Mouse (Mus musculus) myocyte (in vitro differentiated cells): ENCODE measurements at regions not wholly inside any gene's neighbourhood (a gene's known extent, or its start where the extent isn't known, plus 50 kb on each side); places are given as distances from the start of the nearest gene placed in this dataset.

Source experiments
- H3K27me3 ChIP-seq: one replicate; pipeline ENCODE4 v1.6.1; 2011; ENCODE audit not compliant: control insufficient read depth, insufficient read depth, insufficient read length
- H3K36me3 ChIP-seq: one replicate; pipeline ENCODE4 v1.6.1; 2011; ENCODE audit not compliant: control insufficient read depth, insufficient read depth
- H3K4me2 ChIP-seq: one replicate; pipeline ENCODE4 v1.6.1; 2011; ENCODE audit warnings: low read depth, control low read depth
- H3K4me3 ChIP-seq: one replicate; pipeline ENCODE4 v1.5.1; 2011; ENCODE audit warnings: mild to moderate bottlenecking, control low read depth, moderate library complexity
- H3K79me2 ChIP-seq: one replicate; pipeline ENCODE4 v1.6.1; 2011; ENCODE audit not compliant: control insufficient read depth, insufficient read depth
- H3ac ChIP-seq: one replicate; pipeline ENCODE4 v1.6.1; 2011; ENCODE audit not compliant: control insufficient read depth, insufficient read length
- CEBPB ChIP-seq: IDR thresholded peaks from 2 replicates; pipeline ENCODE4 v1.6.1; 2011; ENCODE audit warnings: mild to moderate bottlenecking, moderate library complexity; ENCODE audit not compliant: poor library complexity, insufficient read depth, severe bottlenecking
- E2F4 ChIP-seq: IDR thresholded peaks from one replicate; pipeline ENCODE4 v1.6.1; 2011; ENCODE audit warnings: mild to moderate bottlenecking, control low read depth, moderate library complexity; ENCODE audit not compliant: insufficient read depth
- MAX ChIP-seq: IDR thresholded peaks from one replicate; pipeline ENCODE4 v1.6.1; 2011; ENCODE audit warnings: low read depth, mild to moderate bottlenecking, control low read depth
- MYOD1 ChIP-seq, 3 experiments: IDR thresholded peaks; one replicate each; pipeline ENCODE4 v1.6.1; 2011; ENCODE audit warnings: control low read depth in 2 of 3, low read depth in 2 of 3, mild to moderate bottlenecking in 2 of 3, moderate library complexity in 1 of 3; ENCODE audit not compliant: insufficient read length in 2 of 3, control insufficient read depth in 1 of 3
- MYOG ChIP-seq, 3 experiments: IDR thresholded peaks; one replicate each; pipeline ENCODE4 v1.6.1; 2011; ENCODE audit warnings: control low read depth in 2 of 3, low read depth in 2 of 3, mild to moderate bottlenecking in 2 of 3; ENCODE audit not compliant: insufficient read length in 2 of 3, control insufficient read depth in 1 of 3, insufficient read depth in 1 of 3
- POLR2A ChIP-seq: IDR thresholded peaks from one replicate; pipeline ENCODE4 v1.6.1; 2011; ENCODE audit warnings: low read depth, mild to moderate bottlenecking, control low read depth, moderate library complexity; ENCODE audit not compliant: insufficient read length
- POLR2AphosphoS2 ChIP-seq: IDR thresholded peaks from one replicate; pipeline ENCODE4 v1.6.1; 2011; ENCODE audit warnings: low read depth, control low read depth; ENCODE audit not compliant: insufficient read length
- REST ChIP-seq: IDR thresholded peaks from one replicate; pipeline ENCODE4 v1.6.1; 2011; ENCODE audit warnings: mild to moderate bottlenecking, control low read depth, moderate library complexity; ENCODE audit not compliant: insufficient read depth, insufficient read length
- SRF ChIP-seq: IDR thresholded peaks from one replicate; pipeline ENCODE4 v1.6.1; 2011; ENCODE audit warnings: low read depth; ENCODE audit not compliant: control insufficient read depth, insufficient read length
- TCF12 ChIP-seq: IDR thresholded peaks from one replicate; pipeline ENCODE4 v1.6.1; 2011; ENCODE audit warnings: mild to moderate bottlenecking, control low read depth; ENCODE audit not compliant: poor library complexity, insufficient read depth, severe bottlenecking
- TCF3 ChIP-seq: IDR thresholded peaks from one replicate; pipeline ENCODE4 v1.6.1; 2011; ENCODE audit warnings: low read depth, control low read depth; ENCODE audit not compliant: insufficient read length
- USF1 ChIP-seq: IDR thresholded peaks from one replicate; pipeline ENCODE4 v1.6.1; 2011; ENCODE audit warnings: low read depth, mild to moderate bottlenecking, control low read depth, moderate library complexity

GRCm38 (mm10) chr11:65597298-65598076 lies 190.6 kb downstream of the Map2k4 start:
- H3K4me2 ChIP-seq, result no peak overlapping the region
- TF ChIP-seq SRF (no peak), POLR2A (no peak), CEBPB (no peak), USF1 (no peak), TCF12 (no peak), POLR2AphosphoS2 (no peak), MAX (no peak)
- no peaks in the 10 kb centered on the region for H3K27me3 ChIP-seq

DNA sequence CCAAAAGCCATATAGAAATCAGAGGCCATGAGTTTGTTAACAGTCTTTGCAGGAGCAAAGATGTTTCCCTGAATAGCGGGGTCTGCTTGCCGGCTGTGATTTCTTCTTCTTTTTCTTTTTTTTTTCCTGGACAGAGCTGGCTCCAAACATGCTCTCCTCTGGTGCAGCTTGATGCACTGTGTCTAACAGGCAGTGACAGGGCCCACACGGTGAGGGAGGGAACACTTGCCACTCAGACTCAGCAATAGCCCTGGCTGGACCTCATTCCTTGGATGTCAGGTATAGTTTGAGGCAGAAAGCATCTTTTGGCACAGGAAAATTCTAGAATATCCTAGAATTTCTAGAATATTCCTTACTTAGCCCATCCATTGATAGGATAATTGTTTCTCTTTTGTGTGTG lies 199.6 kb downstream of the Map2k4 start:
- no peaks in the 10 kb centered on the region for H3K27me3 ChIP-seq
- no peaks in the 10 kb centered on the region for H3K79me2 ChIP-seq
- H3ac ChIP-seq, result no peak overlapping the region
- no peak overlapping the region for H3K4me2 ChIP-seq
- H3K4me3 ChIP-seq, result no peak overlapping the region
- H3K36me3 ChIP-seq, result no peaks in the 10 kb centered on the region
- TF ChIP-seq SRF, result no peak
- TF ChIP-seq MAX, result no peak
- TF ChIP-seq TCF12, result no peak
- no peak for TF ChIP-seq USF1

More at GRCm38 (mm10) chr11:65597298-65598076, 190.6 kb downstream of the Map2k4 start:
- Histone ChIP-seq H3K36me3 (no peaks in the 10 kb centered on the region), H3K79me2 (no peaks in the 10 kb centered on the region), H3ac (no peak overlapping the region), H3K4me3 (no peak overlapping the region)

DNA sequence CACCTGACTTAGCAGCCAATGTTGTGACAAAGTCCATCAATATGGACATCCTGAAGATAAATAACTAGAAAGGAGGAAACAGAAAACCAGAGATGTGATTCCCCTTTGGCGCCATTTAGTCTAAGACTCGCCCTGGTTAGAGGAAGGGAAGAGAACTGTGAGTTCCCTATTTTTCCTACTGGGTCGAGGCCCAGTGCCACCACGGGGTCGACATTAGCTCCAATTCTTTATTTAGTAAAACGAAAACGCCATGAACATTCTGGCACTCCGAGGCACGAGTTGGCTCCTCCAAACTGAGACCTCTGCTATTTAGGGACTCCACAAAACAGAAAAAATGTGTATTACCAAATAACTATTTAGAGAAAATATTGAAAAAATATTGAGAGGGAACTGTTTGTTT lies 220.3 kb downstream of the Map2k4 start:
- no peak overlapping the region for H3K4me2 ChIP-seq
- H3ac ChIP-seq, result no peak overlapping the region
- no peak overlapping the region for H3K4me3 ChIP-seq
- H3K79me2 ChIP-seq, result no peaks in the 10 kb centered on the region
- TF ChIP-seq POLR2AphosphoS2 (no peak), USF1 (no peak), CEBPB (no peak), REST (no peak)
- H3K36me3 ChIP-seq, result no peaks in the 10 kb centered on the region
- H3K27me3 ChIP-seq, result no peaks in the 10 kb centered on the region

DNA sequence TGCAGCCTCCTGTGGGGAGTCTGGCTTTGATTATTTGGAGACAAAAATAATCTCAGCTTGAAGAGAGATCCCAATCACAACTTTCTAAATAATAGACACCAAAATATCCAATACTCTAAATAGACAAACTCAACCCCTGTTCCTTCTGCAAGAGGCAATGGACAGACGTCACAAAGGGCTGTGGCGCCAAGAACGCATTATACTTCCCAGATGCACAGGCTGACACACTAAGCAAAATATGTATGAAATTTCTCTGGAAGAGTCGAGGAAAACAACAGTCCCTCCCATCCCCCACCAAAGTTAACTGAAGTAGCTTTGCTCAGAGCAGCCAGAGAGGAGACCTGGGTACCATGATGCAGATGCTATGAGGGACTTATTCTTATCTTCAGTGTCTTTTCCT lies 229.9 kb downstream of the Map2k4 start:
- H3K4me2 ChIP-seq, result no peak overlapping the region
- TF ChIP-seq USF1 (no peak), TCF3 (no peak), SRF (no peak), E2F4 (no peak), POLR2AphosphoS2 (no peak), MYOD1 (IDR thresholded peaks at IDR 0.05; ENCODE audit: control insufficient read depth in 1 of 3, insufficient read length in 2 of 3, low read depth in 2 of 3) (no peak), REST (no peak), TCF12 (no peak), MAX (no peak), CEBPB (no peak), MYOG (IDR thresholded peaks at IDR 0.05; ENCODE audit: control insufficient read depth in 1 of 3, insufficient read depth in 1 of 3, insufficient read length in 2 of 3, low read depth in 2 of 3) (no peak), POLR2A (no peak)
- no peak overlapping the region for H3K4me3 ChIP-seq
- H3ac ChIP-seq, result no peak overlapping the region
- no peaks in the 10 kb centered on the region for H3K79me2 ChIP-seq
- no peaks in the 10 kb centered on the region for H3K27me3 ChIP-seq
- no peaks in the 10 kb centered on the region for H3K36me3 ChIP-seq

DNA sequence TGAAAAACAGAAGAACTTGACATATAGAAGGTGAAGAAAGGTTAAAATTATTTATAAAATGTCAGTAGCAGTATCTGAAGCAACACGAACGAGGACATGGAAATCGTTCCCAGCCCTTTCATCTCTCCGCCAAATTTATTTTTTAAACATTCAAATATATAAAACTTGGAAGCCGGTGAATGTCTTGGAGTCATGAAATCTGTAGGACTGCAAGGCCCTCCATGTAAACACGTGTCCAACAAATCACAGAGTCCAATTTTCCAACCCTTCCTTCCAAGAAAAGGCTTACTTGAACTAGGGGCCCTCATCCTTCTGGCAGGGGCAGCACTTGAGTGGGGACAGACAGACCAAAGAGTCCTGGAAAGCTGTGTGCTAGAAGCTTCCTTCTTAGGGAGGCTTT lies 237.0 kb downstream of the Map2k4 start:
- H3ac ChIP-seq, result no peak overlapping the region
- no peak overlapping the region for H3K4me3 ChIP-seq
- TF ChIP-seq E2F4 (no peak), SRF (no peak), MAX (no peak), TCF12 (no peak), MYOG (IDR thresholded peaks at IDR 0.05; ENCODE audit: control insufficient read depth in 1 of 3, insufficient read depth in 1 of 3, insufficient read length in 2 of 3, low read depth in 2 of 3) (no peak), TCF3 (no peak), REST (no peak), USF1 (no peak), POLR2A (no peak), MYOD1 (IDR thresholded peaks at IDR 0.05; ENCODE audit: control insufficient read depth in 1 of 3, insufficient read length in 2 of 3, low read depth in 2 of 3) (no peak), POLR2AphosphoS2 (no peak), CEBPB (no peak)
- H3K4me2 ChIP-seq, result no peak overlapping the region
- H3K79me2 ChIP-seq, result no peaks in the 10 kb centered on the region
- no peaks in the 10 kb centered on the region for H3K27me3 ChIP-seq
- no peaks in the 10 kb centered on the region for H3K36me3 ChIP-seq
